Mouse (Mus musculus) right cerebral cortex, postnatal 14 days (tissue): ENCODE measurements at regions not wholly inside any gene's neighbourhood (a gene's known extent, or its start where the extent isn't known, plus 50 kb on each side); places are given as distances from the start of the nearest gene placed in this dataset.
A peak's percentile ranks its signal among the peaks of the same experiment; 100 is the strongest.

ENCODE experiments used
- DNase-seq: peaks from one replicate; pipeline ENCODE4 v3.0.0; 2022

GRCm38 (mm10) chr5:148740366-148741266, 188.0 kb upstream of the Ubl3 start:
- DNase-seq: no peak

GRCm38 (mm10) chr5:148739672-148740071, 187.1 kb upstream of the Ubl3 start:
- DNase-seq: no peak

DNA sequence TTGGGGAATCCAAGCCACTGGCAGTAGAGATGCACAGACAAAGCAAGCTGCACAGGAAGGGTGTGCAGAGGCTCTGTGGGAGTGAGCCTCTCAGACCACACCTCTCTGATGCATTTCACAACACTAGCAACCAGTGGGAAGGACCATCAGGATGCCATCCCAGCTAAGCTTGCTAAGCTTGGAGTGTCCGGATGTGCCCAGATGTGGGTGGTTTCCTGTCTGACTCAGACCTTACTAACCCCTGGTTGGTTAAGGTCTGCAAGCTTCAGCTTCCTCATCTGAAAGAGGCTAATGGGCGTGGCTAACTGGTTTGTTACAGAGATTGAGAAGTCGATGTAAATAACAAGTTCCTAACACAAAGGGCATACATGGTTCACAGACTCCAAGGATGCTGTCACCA, 186.6 kb upstream of the Ubl3 start:
- no peak for DNase-seq

- no peak for DNase-seq
These were observed 177.0 kb upstream of the Ubl3 start for GRCm38 (mm10) chr5:148729541-148729940.

DNA sequence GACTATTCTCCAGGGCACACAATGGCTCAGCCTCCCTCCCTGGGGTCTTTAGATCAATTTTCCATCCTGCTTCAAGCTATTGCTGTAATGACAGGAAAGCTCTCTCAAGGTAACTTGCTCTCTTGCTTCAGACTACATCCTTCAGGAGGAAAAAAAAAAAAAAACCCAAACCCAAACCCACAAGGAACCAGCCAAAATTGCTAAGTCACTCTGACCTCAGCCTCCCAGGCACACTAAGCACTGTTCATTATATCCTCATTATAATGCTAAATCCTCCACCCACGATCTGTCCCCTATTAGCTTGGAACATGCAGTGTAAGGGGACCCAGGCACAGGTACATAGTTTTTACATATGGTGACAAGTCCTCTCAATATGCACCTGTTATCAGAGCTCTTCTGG, 175.9 kb upstream of the Ubl3 start:
- no peak for DNase-seq

GRCm38 (mm10) chr5:148726442-148726841, 173.9 kb upstream of the Ubl3 start:
- DNase-seq: no peak

DNA sequence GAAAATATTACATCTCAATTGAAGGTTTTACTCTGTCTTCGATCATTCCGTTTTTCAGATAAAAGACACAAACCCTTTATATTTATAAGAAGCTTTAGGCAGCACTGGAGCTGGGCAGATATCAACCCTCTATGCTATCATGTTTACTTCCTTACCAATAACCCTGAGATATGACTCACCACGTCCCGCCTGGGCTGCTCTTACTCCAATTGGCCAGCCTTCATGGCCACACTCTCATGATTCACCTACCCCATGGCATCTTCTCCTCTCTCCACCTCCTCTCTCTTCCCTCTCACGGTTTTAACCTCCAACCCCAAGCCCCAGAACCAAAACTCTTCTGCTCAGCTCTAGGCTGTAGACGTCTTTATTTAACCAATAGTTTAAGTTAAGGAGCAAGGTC, 171.9 kb upstream of the Ubl3 start:
- DNase-seq: no peak

DNA sequence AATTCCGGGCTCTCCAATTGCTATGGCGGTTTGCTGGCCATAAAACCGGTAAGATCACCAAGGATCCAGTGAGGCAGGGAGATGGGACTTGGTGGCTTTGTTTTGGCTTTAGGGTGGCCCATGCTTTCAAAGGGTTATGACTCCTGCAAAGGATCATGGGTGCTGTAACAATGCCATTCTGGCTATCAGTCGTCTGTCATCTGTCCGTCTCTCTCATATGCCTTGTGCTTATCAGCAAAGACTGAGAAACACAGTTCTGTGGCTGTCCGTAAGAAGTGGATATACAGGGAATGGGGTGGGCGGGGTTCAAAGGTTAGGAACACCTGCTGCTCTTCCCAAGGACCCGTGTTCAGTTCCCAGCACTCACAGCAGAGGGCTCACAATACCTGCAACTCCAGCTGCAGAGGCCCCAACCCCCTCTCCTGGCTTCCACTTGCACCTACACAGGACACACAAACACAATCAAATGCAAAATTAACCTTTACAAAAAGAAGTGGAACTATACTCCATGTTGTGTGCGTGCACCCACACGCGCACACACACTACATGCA, 171.2 kb upstream of the Ubl3 start:
- no peak for DNase-seq

DNA sequence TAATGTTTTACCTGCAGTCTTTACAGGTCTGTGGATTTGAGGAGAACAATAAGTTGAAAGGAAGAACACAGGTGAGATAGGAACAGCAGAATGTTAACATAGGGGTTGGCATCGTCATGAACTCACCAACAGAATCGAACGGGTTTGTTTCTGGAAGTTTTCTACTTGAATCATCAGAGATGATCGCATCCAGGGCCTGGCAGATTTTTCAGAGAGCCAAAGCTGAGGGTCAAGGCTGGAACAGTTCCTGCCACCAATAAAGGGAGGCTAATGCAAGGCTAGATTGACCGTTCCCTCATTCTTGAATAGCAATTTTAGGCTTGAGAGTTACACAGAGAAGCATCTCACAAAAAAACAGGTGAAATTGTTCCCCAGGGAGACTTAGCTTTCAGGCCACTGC, 168.0 kb upstream of the Ubl3 start:
- no peak for DNase-seq

- no peak for DNase-seq
These were observed 164.0 kb upstream of the Ubl3 start for GRCm38 (mm10) chr5:148716633-148717032.

DNA sequence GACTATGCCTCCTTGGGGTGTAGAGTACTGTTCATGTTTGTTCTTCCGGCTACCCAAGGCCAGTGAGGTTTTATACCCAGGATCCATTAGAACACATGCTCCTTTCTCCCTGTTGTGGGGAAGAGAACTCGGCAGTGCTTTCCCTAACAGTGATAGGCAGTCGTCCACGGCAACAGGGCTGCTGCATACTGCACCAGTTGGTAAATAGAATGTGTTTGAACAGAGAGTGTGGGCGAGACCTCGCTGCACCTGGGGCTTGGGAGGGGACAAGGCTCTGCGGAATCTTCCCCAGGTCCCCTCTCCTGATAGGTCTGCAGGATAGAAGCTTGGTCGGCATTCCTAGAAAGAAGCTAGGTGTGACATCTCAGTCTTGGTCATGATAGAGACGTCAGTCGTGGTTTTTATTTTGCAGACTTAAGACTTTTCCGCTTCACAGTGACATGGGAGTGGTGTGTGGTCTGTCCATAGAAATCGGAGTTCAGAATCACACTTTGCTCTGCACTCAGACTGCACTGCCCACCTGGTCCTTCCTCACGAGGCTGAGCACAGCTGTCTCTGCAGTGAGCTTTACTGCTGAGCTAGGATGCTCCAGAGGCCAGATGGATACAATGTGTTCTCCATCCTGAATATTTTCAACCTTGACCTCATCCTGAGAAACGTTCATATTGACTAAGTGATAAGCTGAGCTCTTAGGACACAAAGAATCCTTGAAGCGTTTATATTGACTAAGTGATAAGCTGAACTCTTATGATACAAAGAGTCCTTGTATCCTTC, 162.8 kb upstream of the Ubl3 start:
- DNase-seq: no peak

- DNase-seq: no peak
These were observed 162.2 kb upstream of the Ubl3 start for GRCm38 (mm10) chr5:148714807-148715206.

GRCm38 (mm10) chr5:148713796-148714195, 161.2 kb upstream of the Ubl3 start:
- no peak for DNase-seq

DNA sequence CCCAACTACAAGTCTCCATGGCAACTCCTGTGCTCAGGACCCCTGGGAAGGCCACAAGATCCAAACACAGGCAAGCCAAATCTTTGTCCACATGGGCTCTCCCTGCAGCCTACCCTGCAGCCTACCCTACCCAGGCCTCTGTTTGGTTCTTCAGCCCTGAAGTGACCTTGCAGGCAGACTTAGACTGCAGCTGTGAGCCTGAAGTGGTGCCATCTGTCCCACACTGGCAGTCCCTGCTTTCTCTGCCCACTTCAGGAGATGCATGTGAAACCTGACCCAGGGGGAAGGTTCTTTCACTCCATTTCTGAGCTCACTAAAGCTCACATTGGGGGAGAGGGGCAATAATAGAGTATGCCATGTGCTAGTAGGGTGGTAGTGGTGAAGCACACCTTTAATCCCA, 160.4 kb upstream of the Ubl3 start:
- DNase-seq: no peak

GRCm38 (mm10) chr5:148711570-148711969, 159.0 kb upstream of the Ubl3 start:
- no peak for DNase-seq

DNA sequence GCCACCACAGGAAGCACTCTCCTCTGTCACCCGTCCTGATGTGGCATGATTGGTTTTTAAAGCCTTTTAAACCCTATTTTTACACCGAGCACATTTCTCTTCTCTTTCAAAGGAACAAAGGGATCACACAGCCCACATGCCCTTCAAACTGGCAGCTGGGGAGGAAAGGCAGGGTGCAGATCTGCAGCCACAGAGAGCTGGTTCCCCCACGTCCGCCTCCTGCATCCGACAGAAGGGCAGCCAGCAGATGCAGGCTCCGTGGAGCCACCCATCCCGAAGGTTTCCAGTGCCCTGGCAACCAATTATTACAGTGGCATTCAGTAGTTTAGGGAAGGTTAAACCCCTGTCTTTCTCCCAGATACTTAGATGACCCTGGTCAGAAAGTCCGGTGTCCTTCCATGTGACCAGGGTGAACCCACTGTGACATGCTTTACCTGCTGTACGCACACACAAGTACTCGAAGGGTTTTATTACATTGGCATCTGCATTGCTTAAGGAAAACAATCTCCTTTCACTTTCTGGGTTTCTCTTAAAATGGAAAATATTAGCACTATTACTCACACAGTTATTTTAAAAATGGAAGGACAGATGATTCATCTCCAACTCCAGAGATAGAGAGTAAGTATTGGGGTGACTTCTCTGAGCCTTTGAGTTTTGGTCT, 156.7 kb upstream of the Ubl3 start:
- peak; percentile 26 for DNase-seq

GRCm38 (mm10) chr5:148708014-148708741, 155.6 kb upstream of the Ubl3 start:
- DNase-seq: no peak

DNA sequence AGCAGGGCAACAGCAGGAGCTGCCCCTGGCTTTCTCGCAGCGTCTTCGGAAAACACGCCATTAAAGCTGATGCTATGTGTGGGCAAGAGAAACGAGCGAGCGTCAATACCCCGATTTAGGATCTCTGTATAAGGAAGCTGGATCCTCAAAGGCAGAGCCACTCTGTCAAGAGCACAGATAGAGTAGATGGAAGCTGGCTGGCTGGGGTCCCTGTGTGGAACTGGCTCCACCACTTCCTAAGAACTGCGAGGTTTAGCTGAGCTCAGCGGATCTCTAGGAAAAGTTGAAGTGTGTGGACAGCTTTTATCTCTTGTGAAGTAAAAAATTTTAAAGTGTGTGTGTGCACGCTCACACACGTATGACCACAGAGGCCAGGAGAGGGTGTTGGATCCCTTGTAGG, 154.7 kb upstream of the Ubl3 start:
- no peak for DNase-seq

- DNase-seq: no peak
These were observed 153.9 kb upstream of the Ubl3 start for GRCm38 (mm10) chr5:148706323-148707120.

DNA sequence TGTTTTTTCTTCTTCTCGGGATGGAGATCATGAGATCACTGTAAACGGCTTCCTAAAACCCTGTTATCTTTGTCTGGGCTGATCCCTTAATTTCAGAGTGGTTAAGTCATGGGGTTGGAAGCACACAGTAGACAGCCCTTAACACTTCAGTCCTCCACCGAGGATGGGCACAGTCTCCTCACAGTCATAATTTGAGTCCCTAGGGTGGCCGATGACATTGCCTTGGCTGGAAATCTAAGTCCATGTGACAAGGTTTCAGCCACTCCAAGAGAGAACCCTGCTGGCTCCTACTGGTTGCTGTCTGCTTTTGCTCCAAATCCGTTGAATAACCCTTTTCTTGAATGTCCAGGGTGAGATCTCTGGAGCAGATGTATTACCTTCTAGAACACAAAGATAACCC, 152.2 kb upstream of the Ubl3 start:
- no peak for DNase-seq

DNA sequence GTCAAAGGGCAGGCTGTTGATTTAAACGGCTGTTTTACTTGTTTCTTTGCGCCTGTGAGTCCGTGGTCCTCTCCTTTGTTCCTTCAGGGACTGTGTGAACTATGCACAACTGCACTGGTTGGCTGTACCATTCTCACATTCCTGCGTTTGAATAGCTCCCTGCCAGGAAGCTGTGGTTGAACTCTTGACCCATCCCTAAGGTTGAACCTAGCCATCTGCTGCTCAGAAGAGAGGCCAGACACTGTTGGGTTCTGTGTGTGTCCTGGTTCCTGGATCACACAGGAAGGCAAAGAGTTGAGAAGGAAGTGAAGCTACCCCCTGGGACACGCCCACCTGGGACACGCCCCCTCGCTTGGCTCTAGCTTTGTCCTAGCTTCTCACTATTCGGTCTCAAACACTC, 149.3 kb upstream of the Ubl3 start:
- DNase-seq: no peak

GRCm38 (mm10) chr5:148701001-148701400, 148.4 kb upstream of the Ubl3 start:
- DNase-seq: no peak
